Mouse (Mus musculus): ENCODE measurements around the gene Tmem212.
A peak's percentile ranks its signal among the peaks of the same experiment; 100 is the strongest.
"Not testable (repeated sequence)": the region's sequence is repeated elsewhere in the genome, so short reads cannot be mapped to it uniquely, and the experiment has no call there.

The Tmem212 gene

DNA sequence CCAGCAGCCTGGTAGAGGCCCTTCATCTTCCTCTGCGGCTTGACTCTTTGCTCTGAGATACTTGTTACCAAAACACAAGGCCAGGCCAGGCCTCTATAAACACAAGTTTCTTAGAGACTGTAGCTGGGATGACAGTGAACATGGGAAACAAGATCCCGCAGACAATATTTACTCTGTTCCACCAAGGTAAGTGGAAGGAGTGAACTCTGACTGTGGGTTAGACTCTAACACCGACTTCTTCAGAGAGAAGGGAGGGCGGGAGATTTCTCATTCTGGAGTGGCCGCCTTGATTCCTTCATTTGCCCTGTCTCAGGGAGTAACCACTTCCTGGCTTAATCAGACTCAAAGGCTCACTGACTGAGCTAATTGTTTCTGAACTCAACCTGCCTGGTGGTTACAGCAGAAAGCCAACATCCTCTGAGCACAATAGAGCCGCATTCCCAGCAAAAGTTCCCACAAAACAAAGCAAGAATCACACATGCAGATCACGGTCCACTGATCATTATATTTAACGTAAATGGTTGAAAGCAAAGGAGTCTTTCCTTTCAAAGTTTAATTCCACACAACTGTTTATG, at the start of gene Tmem212:
Tmem212 (minus strand) TSS at position 51 of the 575 bp plus-strand sequence.
- DNase-seq (ENCODE audit: low spot score in 2 of 2): no peak

- not testable (repeated sequence) for DNase-seq (ENCODE audit: low spot score in 2 of 2)
These were observed 49.2 kb upstream of the Tmem212 start for GRCm38 (mm10) chr3:27945397-27945796.

DNA sequence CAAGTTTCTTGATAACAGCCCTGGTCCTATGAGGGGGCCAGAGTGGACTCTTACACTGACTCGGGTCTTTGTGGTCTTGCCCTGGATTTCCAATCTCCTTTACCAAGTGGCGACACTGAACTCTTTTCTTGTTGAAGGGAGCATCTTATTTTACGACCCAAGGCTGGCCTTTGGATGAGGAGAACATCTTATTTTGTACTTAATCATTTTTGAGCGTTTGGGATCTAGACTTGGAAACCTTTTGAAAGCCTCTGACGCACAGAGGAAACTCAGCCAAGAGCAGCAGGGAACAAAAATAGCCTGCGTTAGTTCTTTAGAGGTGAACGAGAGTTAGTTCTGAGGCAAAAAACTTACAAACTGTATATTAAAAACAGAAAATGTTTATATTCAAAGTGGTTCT, 46.8 kb upstream of the Tmem212 start:
- DNase-seq (ENCODE audit: low spot score in 2 of 2): no peak

DNA sequence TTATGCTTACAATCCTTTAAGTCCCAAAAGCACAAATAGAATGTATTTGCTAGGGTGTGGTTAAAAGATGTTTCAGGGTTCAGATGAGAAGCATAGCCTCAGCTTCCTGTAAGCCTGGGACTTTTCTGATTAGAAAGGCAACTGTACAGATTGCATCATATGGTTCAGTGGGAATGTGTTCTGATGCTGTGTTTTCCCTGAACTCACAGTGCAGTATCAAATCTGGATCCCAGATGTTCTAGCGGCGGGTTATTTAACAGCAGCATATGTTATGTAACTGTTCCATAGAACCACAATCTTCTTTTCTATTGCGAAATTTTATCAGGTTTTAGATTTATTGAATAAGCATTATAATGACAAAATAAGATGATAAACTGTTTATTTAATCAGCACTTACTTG, 45.5 kb upstream of the Tmem212 start:
- no peak for DNase-seq (ENCODE audit: low spot score in 2 of 2)

- peak; percentile 34 to 50 for DNase-seq (ENCODE audit: low spot score in 2 of 2)
These were observed 42.5 kb upstream of the Tmem212 start, which contains the start of gene Pld1 for GRCm38 (mm10) chr3:27938381-27939323. Gene Pld1 (plus strand): TSS chr3:27938695.

DNA sequence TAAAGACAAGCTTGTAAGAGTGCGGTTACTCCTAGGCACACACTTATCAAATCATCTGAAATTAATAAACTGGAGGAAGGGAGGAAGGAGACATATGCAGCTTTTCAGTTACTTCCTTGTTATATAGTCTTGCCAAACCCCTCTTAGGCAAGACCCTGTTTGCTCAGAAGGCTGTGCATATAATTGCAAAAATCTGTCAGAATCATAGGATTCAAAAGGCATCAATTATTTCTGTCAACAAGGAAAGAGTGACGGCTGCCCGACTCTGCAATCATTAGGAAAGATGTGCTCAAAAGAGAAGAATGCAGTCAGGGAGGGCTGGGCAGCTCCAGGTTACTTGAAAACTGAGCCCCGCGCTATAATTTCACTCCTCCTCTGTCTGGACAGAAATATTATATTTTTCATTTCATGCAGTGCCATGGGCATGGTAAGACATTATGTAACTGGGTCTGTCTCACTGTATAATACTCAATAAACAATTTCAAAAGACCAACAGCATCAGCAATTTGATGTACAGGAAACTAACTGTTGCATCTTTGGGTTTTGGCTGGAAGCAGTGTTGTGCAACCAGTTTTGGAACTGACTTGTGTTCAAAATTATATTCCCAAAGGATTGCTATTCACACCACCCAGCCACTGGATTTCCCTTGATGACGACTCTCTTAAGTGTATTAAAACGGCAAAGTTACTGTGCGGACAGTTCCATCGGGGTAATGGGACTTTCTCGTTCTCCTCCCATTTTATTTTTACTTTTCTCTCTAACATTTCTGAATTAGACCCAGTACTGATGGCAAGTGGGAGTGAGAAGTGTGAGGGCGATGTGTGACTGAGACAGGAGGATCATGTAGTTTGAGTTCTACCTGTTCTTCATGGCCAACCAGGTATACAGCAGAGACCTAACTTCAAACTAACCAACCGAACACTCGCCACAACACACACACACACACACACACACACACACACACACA, 41.3 kb upstream of the Tmem212 start:
- DNase-seq (ENCODE audit: low spot score in 2 of 2): no peak

- no peak for DNase-seq (ENCODE audit: low spot score in 2 of 2)
These were observed 40.6 kb upstream of the Tmem212 start for GRCm38 (mm10) chr3:27936731-27937130.

DNA sequence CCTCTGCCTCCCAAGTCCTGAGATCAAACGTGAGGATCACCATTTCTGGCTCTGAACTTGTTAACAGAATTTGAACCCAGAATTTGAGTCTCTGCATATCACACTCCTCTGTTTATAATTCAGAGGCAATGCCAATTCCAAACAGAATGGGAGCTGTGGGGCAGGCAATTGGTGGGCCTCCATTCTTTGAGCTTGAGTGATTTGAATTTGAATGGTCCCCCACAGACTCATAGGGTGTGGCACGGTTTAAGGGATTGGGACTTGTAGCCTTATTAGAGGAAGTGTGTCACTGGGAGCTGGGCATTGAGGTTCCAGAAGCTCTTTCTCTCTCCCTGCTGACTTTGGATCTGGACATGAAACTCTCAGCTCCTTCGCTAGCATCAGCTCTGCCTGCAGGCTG, 39.5 kb upstream of the Tmem212 start:
- DNase-seq (ENCODE audit: low spot score in 2 of 2): no peak

DNA sequence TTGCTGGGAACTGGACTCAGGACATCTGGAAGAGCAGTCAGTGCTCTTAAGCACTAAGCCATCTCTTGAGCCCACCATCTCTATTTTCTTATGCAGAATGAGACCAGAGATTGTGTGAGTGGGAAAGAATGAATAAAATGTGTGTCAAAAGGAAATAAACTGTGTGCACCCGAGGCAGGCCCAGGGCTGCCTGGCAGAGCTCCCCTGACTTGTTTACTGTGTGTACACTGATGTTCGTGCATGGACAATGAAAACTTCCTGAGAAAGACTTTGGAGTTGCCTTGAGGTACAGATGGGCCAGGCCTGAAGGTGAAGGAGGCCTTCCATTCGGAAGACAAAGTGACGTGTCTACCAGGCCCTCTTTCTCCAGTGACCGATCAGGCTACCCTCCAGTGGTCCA, 36.2 kb upstream of the Tmem212 start:
- DNase-seq (ENCODE audit: low spot score in 2 of 2): no peak

DNA sequence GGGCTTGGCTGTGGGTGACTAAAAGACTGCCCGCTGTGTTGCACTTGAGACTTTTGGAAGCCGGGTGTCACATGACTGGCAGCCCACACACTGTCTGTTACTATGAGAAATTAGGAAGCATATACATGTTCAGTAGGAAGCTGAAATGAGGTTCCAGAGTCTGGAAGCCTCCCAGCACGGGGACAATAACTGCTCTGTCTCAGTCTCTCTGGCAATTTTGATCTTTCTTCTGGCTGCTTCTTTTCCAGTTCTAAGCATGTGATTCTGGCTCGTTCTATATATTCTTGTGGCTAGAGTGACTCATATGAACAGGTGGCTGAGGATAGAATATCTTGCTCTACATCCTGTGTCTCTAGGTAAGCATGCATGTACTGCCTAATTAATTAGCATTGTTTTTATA, 33.1 kb upstream of the Tmem212 start:
- peak in 1 of 2 experiments; percentile 21 for DNase-seq (ENCODE audit: low spot score in 2 of 2)

- DNase-seq (ENCODE audit: low spot score in 2 of 2): no peak
These were observed 27.9 kb upstream of the Tmem212 start for GRCm38 (mm10) chr3:27924037-27924436.

DNA sequence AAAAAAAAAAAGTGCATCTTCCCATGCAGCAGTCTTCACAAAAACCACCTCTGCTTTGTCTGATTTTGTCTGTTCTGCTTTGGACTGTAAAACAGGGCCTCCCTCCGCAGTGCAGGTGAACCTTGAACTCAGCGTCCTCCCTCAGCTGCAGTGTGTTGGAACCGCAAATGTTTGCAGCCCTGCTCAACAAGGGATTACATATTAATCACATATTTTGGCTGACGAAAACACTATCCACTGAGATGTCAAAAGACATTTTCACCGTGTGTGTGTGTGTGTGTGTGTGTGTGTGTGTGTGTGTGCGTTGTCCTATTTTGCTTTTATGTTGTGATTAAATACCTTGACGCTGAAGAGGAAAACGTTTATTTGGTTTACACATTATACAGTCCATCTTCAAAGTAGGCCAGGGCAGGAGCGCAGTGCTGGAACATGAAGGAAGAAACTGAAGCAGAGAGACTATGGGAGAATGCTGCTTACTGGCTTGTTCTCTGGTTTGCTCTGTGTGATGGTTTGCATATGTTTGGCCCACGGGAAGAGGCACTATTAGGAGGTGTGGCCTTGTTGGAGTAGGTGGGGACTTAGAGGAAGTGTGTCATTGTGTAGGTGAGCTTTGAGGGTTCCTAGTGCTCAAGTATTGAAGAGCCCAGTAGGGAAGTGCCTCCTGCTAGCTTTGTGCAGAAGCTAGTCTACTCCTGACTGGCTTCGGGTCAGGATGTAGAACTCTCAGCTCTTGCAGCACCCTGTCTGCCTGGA, 25.3 kb upstream of the Tmem212 start:
- no peak for DNase-seq (ENCODE audit: low spot score in 2 of 2)

GRCm38 (mm10) chr3:27918656-27919436, 22.7 kb upstream of the Tmem212 start:
- no peak for DNase-seq (ENCODE audit: low spot score in 2 of 2)

DNA sequence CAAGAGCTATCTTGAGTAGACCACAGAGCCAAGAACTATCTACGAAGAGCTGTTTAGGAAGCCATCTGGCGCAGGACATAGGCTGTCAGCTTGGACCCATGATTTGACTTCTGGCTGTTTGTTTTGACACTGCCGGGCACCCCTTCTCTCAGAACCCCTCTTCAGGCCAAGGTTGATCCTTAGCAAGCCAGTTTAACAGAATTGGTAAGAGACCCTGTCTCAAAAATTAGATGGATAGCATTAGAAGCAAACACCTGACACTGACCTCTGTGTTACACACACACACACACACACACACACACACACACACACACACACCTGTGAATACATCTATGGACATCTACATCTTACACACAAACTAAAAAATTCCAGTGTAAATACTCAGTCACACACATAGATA, 12.8 kb upstream of the Tmem212 start:
- no peak for DNase-seq (ENCODE audit: low spot score in 2 of 2)

DNA sequence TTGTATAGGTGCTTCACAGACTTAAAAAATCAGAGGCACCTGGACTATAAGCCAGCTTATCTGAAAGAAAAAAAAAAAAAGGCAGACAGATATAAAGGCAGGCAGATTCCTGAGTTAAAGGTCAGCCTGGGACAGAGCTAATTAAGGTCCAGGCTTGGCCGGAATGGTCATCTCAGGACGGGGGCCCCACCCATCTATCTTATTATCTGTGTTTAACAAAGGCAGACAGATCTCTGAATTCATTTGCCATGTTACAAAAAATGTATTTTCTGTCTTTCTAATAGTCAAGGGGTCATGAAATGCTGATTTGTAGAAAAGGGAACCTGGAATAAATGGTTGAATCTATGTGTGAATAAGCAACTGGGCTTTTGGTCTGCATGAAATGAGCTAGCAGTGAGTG, 12.1 kb upstream of the Tmem212 start:
- no peak for DNase-seq (ENCODE audit: low spot score in 2 of 2)

DNA sequence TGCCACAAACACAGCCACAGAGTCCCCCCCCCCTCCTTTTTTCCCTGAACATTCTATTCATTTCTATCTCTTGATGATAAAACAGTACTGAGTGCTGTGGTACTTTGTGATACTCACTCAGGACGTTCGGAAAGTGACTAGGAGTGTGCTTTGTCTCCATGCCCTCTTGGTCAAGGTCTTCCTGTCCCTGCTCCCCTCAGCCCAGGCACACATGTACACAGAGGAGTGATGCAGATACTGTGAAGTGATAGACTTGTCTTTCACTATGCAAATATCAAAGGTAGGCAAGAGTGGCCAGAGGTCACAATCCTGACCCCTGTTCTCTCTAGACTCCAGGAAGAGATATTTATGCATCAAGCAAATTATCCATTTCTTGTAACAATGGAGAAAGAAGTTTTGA, 11.1 kb upstream of the Tmem212 start:
- DNase-seq (ENCODE audit: low spot score in 2 of 2): no peak

DNA sequence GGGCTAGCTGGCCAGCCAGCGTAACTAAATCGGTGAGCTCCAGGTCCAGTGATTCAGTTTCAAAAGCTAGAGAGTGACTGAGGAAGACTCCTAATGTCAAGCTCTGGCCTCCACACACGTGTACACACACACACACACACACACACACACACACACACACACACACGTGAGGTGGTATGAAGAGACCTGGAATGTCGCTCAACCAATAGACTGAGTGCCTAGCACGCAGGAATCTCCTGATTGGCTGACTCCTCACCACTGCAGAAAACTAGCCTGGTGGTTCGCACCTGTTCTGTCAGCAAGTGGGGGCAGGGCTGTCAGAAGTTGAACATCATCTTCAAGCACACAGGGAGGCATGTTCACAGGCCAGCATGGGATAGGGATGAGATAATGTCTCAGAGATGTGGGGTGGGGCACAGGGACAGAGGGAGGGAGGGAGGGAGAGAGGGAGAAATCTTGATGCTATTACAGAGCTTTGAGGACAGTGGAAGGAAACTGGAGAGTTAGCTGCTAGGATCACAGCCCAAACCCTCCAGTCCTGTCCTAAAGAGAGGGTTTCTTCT, 10.6 kb upstream of the Tmem212 start:
- DNase-seq (ENCODE audit: low spot score in 2 of 2): no peak

DNA sequence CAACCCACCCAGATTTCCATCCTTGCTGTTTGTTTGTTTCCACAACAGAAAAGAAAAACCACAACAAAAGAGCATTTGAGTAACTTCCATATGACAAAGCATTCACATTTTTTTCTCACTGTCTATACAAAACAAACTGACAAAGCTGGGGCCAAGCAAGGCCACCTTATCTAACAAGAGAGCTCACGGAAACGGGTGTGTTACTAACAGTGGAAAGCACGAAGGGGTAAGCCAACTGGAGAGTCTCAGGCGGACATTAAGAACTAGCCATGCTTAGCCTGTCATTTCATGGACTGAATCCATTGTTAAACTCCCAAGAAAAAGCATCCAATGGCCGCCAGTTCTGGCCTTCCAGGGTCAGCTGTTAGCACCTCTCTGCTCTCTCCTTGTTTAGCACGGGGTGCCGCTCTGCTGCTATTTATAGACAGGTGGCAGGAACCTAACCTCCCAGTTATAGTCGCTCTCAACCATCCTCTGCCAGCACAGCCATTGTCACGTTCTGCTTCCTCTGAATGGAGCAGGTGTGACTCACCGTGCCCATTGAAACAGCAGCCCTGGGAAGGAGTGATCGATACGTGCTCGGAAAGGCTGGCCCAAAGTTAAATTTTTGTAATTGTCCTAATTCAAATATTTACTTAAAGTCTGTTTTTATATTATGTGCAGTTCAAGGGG, 8.6 kb upstream of the Tmem212 start:
- no peak for DNase-seq (ENCODE audit: low spot score in 2 of 2)

DNA sequence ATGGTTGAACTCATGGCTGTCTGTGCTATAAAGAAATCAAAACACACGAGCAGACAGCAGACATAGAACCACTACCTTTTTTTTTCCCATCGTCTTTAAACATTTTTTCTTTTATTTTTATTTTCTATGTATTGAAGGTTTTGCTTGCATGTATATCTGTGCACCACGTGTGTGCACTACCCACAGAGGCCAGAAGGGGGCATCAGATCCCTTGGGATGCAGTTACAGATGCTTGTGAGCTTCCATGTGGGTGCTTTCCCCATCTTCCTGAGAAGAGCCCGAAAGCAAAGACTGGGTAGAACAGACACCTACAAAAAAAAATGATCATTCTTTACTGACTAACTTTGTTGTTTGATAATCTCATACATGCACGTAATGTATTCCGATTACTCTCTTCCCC, 5.7 kb upstream of the Tmem212 start:
- no peak for DNase-seq (ENCODE audit: low spot score in 2 of 2)
